Mouse (Mus musculus) stomach, embryonic 15.5 days (tissue): ENCODE data around the gene Plekhm3. TPM values are rescaled to one million over a fixed set of nuclear protein-coding genes. Genes with fewer than 3 reads are reported as not detected.

Experiments used
- ATAC-seq: fragments of 200-750 bp; cut with Nextera tagmentation; 2 replicates; pipeline ENCODE4 v1.8.0; 2017; ENCODE audit warnings: low read depth, moderate number of reproducible peaks, moderate TSS enrichment; ENCODE audit not compliant: insufficient read depth, low FRiP score
- H3K27ac ChIP-seq: fragments of 300-500 bp; sonication (generic); 2 replicates; pipeline ENCODE4 v1.5.1; 2015; ENCODE audit warnings: mild to moderate bottlenecking, inconsistent platforms
- H3K27me3 ChIP-seq: fragments of 300-500 bp; sonication (generic); replicated peaks from 2 replicates; pipeline ENCODE4 v1.6.1; 2015; ENCODE audit warnings: inconsistent platforms
- H3K36me3 ChIP-seq: fragments of 300-500 bp; sonication (generic); 2 replicates; pipeline ENCODE4 v1.6.1; 2015; ENCODE audit warnings: inconsistent platforms
- H3K4me1 ChIP-seq: fragments of 300-500 bp; sonication (generic); 2 replicates; pipeline ENCODE4 v1.6.1; 2015; ENCODE audit warnings: inconsistent platforms
- H3K4me2 ChIP-seq: fragments of 300-500 bp; sonication (generic); 2 replicates; pipeline ENCODE4 v1.6.1; 2015; ENCODE audit warnings: mild to moderate bottlenecking, inconsistent platforms
- H3K4me3 ChIP-seq: fragments of 300-500 bp; sonication (generic); replicated peaks from 2 replicates; pipeline ENCODE4 v1.5.1; 2015; ENCODE audit warnings: inconsistent platforms
- H3K9ac ChIP-seq: fragments of 300-500 bp; sonication (generic); 2 replicates; pipeline ENCODE4 v1.6.1; 2015; ENCODE audit warnings: inconsistent platforms
- H3K9me3 ChIP-seq: fragments of 300-500 bp; sonication (generic); 2 replicates; pipeline ENCODE4 v1.6.1; 2016; ENCODE audit warnings: inconsistent platforms
- WGBS: fragments of 180-500 bp; shearing (Covaris S2); methylation state at CpG from one replicate; pipeline ENCODE4 v1.1.7; 2015; 5-methylcytosine and 5-hydroxymethylcytosine counted together
- polyA plus RNA-seq: library from polyadenylated mRNA; unstranded; fragments of >200 nt; fragmentation: Nextera tagmentation; extraction: Ambion mirVana; gene quantifications from 2 replicates; pipeline ENCODE4 v1.2.1, GENCODE M21; 2015

Gene Plekhm3
- polyA plus RNA-seq, 1 experiment from 2014 or later, result 5.7 TPM

DNA sequence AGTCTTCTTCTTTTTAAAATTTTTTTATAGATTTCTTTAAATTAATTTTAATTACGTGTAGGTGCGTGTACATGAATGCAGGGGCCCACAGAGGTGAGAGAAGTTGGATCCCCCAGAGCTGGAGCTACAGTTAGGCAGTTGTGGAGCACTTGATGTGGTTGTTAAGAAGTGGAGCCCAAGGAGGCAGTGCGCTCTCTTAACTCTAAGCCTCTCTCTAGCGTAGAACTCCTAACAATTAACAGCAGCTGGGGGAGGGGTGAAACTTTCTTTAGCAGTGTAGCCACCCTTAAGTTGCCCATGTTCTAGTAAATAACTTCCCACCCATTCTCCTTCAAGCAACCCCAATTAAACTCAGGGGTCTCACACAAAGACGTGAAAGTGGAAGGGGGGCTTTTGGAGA is 84.7 kb downstream of the Plekhm3 start:
- H3K4me3 ChIP-seq, result no peak overlapping the region
- H3K36me3 ChIP-seq, result no peaks in the 10 kb centered on the region
- H3K4me1 ChIP-seq, result peaks cover 7% of the 10 kb centered on the region; the same call in 1 of the 2 replicates
- no peak overlapping the region for H3K9ac ChIP-seq
- no peak for ATAC-seq
- no peak overlapping the region for H3K27ac ChIP-seq
- no peaks in the 10 kb centered on the region for H3K9me3 ChIP-seq
- 88% methylated on average over 5 of the region's 5 CpGs for WGBS
- H3K27me3 ChIP-seq, result no peaks in the 10 kb centered on the region
- no peak overlapping the region for H3K4me2 ChIP-seq

DNA sequence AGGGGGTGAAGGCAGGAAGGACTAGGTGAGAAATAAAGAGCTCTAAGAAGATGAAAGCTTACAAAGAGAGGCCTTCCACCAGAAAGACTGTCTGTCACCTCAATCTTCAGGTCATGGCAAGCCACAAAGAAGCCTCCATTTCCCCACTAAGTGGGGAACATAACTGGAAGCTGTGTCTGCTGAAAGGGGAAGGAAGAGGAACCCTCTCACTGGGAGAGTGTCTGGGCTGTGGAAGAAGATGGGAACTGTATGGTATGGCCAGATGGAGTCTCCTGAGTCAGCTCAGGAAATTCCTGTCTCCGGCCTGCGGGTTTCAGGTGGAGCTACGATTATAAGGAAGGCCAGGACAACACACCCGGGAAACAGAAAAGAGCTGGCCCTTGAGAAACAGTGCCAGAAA is 88.9 kb downstream of the Plekhm3 start:
- no peaks in the 10 kb centered on the region for H3K9me3 ChIP-seq
- H3K9ac ChIP-seq, result no peak overlapping the region
- peaks cover 7% of the 10 kb centered on the region; the same call in 1 of the 2 replicates for H3K4me1 ChIP-seq
- H3K27ac ChIP-seq, result peak overlapping the region; percentile 44; the same call in 1 of the 2 replicates
- no peaks in the 10 kb centered on the region for H3K36me3 ChIP-seq
- ATAC-seq, result no peak
- no peak overlapping the region for H3K4me2 ChIP-seq
- no peaks in the 10 kb centered on the region for H3K27me3 ChIP-seq
- no peak overlapping the region for H3K4me3 ChIP-seq
- WGBS, result 31% methylated on average over 4 of the region's 4 CpGs

DNA sequence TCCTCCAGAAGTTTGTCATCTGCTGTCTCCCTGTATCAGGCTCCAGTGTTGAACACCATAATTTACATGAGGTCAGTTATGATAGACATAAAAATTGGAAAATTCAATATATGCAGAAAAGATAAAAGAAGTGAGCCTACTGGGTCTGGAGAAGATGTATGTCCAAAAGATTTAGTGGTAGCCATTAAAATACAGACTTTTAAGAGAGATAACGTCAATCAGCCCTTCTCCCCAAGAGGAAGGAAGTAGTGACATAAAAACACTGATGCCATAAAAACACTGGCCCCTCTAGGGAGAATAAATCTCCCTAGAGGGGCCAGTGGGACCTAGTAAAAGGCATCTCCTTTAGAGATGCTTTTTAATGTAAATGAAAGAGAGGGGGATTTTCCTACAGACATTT is 90.5 kb downstream of the Plekhm3 start:
- H3K36me3 ChIP-seq, result no peaks in the 10 kb centered on the region
- no peak for ATAC-seq
- no peak overlapping the region for H3K4me3 ChIP-seq
- no peak overlapping the region for H3K9ac ChIP-seq
- H3K27me3 ChIP-seq, result no peaks in the 10 kb centered on the region
- no peaks in the 10 kb centered on the region for H3K9me3 ChIP-seq
- H3K4me2 ChIP-seq, result no peak overlapping the region
- 58% methylated on average over 1 of the region's 1 CpGs for WGBS
- no peak overlapping the region for H3K27ac ChIP-seq
- peaks cover 7% of the 10 kb centered on the region; the same call in 1 of the 2 replicates for H3K4me1 ChIP-seq

DNA sequence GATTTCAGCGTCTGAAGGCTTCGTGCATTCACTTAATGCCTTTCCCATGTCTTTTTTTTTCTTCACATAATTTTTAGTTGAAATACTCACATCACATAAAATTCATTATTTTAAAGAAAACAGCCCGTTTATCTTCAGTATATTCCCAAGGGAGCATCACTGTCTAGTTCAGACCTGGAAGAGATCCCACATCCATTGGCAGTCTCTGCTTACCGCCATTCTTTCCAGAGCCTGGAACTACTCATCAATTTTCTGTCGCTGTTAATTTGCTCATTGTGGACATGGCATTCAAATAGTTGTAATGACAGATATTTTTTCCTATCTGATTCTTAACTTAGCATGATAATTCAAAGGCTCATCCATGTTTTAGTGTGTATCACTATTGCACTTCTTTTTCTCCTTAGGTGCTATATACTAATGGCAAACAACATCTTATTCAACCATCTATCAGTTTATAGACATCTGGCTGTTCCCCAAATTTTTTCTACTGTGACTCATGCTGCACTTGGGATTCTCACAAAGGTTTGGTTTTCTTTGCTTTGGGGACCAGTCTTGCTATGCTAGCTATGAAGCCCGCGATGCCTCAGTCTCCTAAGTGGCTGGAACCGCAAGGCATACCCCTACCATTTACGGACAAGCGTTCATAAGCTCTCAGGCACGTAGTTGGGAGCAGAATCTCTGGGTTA is 96.2 kb downstream of the Plekhm3 start:
- 77% methylated on average over 11 of the region's 11 CpGs for WGBS
- no peak overlapping the region for H3K9ac ChIP-seq
- no peak for ATAC-seq
- H3K4me3 ChIP-seq, result no peak overlapping the region
- H3K36me3 ChIP-seq, result no peaks in the 10 kb centered on the region
- no peak overlapping the region for H3K4me2 ChIP-seq
- no peaks in the 10 kb centered on the region for H3K9me3 ChIP-seq
- no peaks in the 10 kb centered on the region for H3K27me3 ChIP-seq
- H3K27ac ChIP-seq, result no peak overlapping the region
- H3K4me1 ChIP-seq, result no peaks in the 10 kb centered on the region

DNA sequence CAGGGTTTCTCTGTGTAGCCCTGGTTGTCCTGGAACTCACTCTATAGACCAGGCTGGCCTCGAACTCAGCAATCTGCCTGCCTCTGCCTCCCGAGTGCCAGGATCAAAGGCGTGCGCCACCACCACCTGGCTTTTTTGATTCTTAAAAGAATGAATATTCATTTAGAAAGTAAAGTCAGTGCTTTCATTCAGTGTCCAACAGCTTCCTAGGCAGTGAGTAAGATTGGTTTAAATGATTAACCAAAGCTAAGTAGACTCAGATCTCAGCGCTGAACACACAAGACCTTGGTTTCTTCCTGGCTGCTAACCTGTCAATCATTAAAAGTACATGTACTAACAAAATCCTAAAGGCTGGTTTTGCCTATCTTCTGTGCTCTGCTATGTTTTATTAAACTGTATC is 96.8 kb downstream of the Plekhm3 start:
- Histone ChIP-seq H3K4me2 (no peak overlapping the region), H3K4me3 (no peak overlapping the region), H3K4me1 (no peaks in the 10 kb centered on the region), H3K27ac (no peak overlapping the region), H3K36me3 (no peaks in the 10 kb centered on the region), H3K9ac (no peak overlapping the region), H3K9me3 (no peaks in the 10 kb centered on the region), H3K27me3 (no peaks in the 10 kb centered on the region)
- 76% methylated on average over 5 of the region's 5 CpGs for WGBS
- no peak for ATAC-seq

DNA sequence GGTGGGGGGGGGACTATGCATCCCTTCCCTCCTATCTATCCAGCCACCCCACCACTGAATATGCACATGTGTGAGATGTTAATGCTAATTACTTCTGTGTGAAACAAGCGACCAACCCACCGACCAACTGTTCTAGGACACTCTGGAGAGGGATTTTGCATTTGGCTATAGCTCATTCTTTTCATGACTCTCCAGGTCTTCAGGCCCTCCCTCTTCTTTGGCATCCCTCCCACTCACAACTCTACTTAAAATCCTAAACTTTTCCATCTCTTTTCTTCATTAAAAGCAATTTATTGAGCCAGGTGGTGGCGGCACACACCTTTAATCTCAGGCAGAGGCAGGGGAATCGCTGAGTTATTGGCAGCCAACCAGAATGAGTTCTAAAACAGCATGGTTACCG is 101.8 kb downstream of the Plekhm3 start:
- WGBS, result 65% methylated on average over 5 of the region's 5 CpGs

DNA sequence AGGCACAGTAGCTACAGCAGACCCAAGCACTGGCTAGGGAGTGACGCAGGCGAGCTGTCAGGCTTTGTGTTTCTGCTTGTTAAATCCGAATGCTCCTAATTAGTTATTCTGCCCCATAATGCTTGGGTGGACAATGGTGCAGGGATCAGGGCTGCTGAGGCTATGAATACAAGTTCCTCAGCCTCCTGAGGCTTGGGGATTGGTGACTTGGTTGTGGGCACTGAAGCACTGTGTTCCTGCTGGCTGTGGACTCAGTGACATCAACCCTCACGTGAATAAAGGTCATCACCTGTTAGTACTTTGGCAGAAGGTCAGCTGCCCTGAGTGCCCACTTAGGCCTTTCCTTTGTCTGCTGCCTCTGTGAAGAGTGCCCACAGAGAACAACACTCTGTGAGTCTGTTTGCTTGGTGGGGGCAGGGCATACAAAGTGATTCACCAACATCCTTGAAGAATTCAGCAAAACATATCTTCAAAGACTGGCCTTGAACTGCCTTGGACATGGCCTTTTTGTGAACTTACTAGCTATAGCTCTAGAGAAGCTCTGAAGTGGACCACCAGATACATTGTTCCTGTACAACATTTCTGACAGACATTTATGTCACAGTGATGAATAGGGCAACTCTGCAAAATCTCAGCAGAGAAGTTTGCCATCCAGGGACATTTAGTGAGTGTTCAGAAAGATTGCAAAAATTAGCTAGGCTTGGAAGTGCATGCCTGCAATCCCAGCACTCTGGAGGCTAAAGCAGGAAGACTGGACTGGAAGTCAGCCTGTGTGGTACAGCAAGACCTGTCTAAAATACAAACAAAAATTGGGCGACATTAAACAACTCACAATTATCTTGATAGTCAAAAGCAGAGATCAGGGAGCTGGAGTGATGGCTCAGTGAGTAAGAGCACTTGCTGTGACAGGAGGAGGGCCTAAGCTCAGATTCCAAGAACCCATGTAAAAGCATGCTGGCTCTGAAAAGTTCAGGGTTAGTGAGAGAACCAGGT is 102.6 kb downstream of the Plekhm3 start:
- Histone ChIP-seq H3K27me3 (no peaks in the 10 kb centered on the region), H3K9me3 (no peaks in the 10 kb centered on the region), H3K9ac (no peak overlapping the region), H3K4me2 (no peak overlapping the region), H3K36me3 (no peaks in the 10 kb centered on the region), H3K4me1 (0 out of 2 replicates have a peak, but pooled peaks cover under 1% of the 10 kb centered on the region), H3K4me3 (no peak overlapping the region), H3K27ac (no peak overlapping the region)
- no peak for ATAC-seq
- WGBS, result 59% methylated on average over 5 of the region's 5 CpGs

More for the DNA sequence above, 101.8 kb downstream of the Plekhm3 start:
- Histone ChIP-seq H3K36me3 (no peaks in the 10 kb centered on the region), H3K4me3 (no peak overlapping the region), H3K9me3 (no peaks in the 10 kb centered on the region), H3K9ac (no peak overlapping the region), H3K27me3 (no peaks in the 10 kb centered on the region), H3K4me1 (no peaks in the 10 kb centered on the region), H3K27ac (no peak overlapping the region), H3K4me2 (no peak overlapping the region)
- ATAC-seq, result no peak

DNA sequence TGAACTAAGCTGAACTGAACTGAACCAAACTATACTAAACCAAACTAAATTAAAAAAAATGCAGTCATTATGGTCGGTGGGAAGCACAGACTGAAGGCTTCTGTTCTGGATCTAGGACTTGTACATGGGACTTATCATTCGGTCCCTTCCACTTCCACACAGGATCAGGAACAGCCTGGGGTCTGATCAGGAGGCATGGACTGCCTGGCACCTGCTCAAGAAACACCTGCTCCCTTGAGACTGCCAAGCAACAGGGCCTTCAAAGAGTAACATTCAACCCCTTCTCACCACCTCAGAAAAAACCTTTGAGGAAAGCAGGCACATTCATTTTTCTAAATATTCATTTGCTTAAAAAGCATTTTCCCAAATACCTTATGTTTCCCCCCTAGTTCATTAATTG is 103.4 kb downstream of the Plekhm3 start:
- no peaks in the 10 kb centered on the region for H3K27me3 ChIP-seq
- no peak for ATAC-seq
- H3K27ac ChIP-seq, result no peak overlapping the region
- H3K9me3 ChIP-seq, result no peaks in the 10 kb centered on the region
- no peaks in the 10 kb centered on the region for H3K36me3 ChIP-seq
- WGBS, result 80% methylated on average over 2 of the region's 2 CpGs
- H3K9ac ChIP-seq, result no peak overlapping the region
- H3K4me1 ChIP-seq, result 0 out of 2 replicates have a peak, but pooled peaks cover 3% of the 10 kb centered on the region
- no peak overlapping the region for H3K4me3 ChIP-seq
- no peak overlapping the region for H3K4me2 ChIP-seq

DNA sequence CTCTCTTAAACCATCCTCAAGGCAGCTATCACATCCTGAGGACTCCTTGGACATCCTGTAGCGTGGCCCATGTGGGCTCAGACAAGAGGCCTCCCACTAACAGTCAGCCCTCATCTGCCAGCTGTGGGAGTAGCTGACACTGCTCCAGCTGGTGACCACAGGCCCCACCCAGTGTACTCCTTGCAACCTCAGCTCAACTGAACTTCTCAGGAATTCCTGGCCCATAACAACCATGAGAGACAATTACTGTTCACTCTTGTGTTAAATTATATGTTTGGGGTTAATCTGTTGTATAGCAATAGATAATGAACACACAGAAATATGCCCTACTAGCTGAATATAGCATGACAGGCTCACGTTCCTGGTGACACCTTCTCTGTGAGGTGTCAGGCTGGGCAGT is 104.4 kb downstream of the Plekhm3 start:
- ATAC-seq, result no peak

DNA sequence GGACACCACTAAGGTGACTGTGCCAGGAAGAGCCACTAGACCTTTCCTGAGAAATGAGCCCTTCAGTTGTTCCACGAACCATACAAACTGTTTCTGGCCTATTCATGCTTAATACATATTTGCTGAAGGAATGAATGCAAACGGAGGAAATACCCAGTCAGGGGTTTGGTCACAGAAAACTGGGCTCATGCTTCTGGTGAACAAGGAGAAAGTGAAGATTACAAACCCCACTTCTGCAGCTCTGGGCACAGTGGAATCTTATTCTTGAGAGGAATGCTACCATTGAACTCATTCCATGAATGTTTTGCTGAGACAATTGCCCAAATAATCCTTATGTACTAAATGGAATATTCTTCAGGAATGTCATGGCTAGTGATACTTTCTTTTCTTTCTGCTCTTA is 106.3 kb downstream of the Plekhm3 start:
- Histone ChIP-seq H3K9me3 (no peaks in the 10 kb centered on the region), H3K36me3 (no peaks in the 10 kb centered on the region), H3K9ac (no peak overlapping the region), H3K27me3 (no peaks in the 10 kb centered on the region), H3K4me2 (no peak overlapping the region), H3K4me3 (no peak overlapping the region), H3K4me1 (0 out of 2 replicates have a peak, but pooled peaks cover 3% of the 10 kb centered on the region), H3K27ac (no peak overlapping the region)
- WGBS, result 71% methylated on average over 2 of the region's 2 CpGs
- ATAC-seq, result no peak

More for the DNA sequence above, 104.4 kb downstream of the Plekhm3 start:
- Histone ChIP-seq H3K27me3 (no peaks in the 10 kb centered on the region), H3K36me3 (no peaks in the 10 kb centered on the region), H3K9me3 (no peaks in the 10 kb centered on the region), H3K9ac (no peak overlapping the region), H3K4me2 (no peak overlapping the region), H3K4me1 (0 out of 2 replicates have a peak, but pooled peaks cover 3% of the 10 kb centered on the region), H3K27ac (no peak overlapping the region), H3K4me3 (no peak overlapping the region)
- 76% methylated on average over 2 of the region's 2 CpGs for WGBS

DNA sequence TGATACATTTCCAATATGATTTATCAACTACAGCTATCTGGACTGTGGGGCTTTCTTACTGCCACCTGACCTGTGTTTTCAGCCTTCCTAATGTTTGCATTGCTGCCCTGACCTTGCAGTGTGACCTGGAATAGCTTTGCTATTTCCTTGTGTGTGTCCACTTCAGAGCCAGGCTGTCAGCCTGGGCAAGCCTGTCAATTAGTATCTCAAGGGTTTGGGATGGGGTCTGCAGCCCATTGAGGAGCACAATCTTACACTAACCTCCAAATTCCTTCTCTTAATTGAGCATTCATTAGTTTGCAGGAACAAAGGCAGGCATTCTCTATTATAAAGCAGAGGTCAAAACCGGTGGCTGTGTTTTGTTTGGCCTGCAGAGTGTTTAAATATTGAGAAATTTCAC is 107.6 kb downstream of the Plekhm3 start:
- ATAC-seq, result no peak
- 23% methylated on average over 1 of the region's 1 CpGs for WGBS
- Histone ChIP-seq H3K4me1 (0 out of 2 replicates have a peak, but pooled peaks cover 3% of the 10 kb centered on the region), H3K4me2 (no peak overlapping the region), H3K27ac (no peak overlapping the region), H3K36me3 (no peaks in the 10 kb centered on the region), H3K27me3 (no peaks in the 10 kb centered on the region), H3K9me3 (no peaks in the 10 kb centered on the region), H3K4me3 (no peak overlapping the region), H3K9ac (no peak overlapping the region)

DNA sequence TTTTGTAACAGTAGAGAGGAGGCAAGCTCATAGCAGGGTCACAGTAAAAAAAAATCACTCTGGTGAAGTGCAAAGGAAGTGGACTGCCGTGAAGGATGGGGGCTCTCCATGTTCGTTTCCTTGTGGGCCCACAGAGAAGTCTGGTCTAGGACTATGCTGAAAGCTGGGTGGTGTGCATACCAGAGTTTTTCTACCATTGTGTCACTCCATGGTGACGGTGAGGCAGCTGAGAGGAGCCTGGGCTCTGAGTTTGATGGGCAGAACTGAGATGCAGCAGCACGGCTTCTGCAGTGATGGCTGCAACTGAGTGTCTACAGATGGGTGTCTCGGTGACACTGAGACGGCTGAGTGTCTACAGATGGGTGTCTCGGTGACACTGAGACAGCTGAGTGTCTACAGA is 108.5 kb downstream of the Plekhm3 start:
- H3K9ac ChIP-seq, result no peak overlapping the region
- H3K27ac ChIP-seq, result no peak overlapping the region
- no peaks in the 10 kb centered on the region for H3K9me3 ChIP-seq
- 0 out of 2 replicates have a peak, but pooled peaks cover 3% of the 10 kb centered on the region for H3K4me1 ChIP-seq
- H3K27me3 ChIP-seq, result no peaks in the 10 kb centered on the region
- 80% methylated on average over 7 of the region's 7 CpGs for WGBS
- H3K4me2 ChIP-seq, result no peak overlapping the region
- no peak overlapping the region for H3K4me3 ChIP-seq
- no peak for ATAC-seq
- no peaks in the 10 kb centered on the region for H3K36me3 ChIP-seq
